ENCODE assay signal across 8 mouse cellular contexts in the genomic region with DNA sequence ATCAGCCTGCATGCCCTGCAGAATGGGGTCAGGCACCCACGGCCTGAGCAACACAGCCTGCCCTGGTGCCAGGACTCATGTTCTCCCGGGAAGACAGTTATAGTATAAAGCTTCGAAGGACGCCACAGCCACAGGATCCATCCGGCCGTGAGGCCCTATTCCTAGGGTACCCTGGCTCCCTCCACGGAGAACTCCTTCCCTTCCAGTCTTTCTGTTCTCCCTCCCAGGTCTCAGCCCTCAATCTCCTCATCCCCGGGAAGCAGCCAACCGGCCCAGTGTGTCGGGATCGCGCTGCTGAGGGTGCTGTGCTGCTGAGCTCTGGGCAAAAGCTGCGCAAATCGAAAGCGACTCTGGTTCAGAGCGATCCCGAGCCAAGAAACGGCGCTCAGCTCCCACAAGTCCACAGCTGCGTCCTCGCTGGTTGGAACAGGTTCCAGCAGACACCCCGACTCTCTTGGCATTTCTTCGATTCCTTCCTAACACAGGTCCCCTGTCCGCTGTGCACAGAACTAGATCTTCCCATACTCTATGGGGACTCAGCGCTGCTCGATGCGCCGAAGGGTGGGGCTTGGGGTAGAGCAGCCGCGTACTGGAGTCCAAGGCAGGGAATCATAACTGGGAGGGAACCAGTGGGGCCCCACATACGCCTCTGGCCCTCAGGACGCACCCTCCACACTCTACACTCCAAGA. TPM values are rescaled to one million over a fixed set of nuclear protein-coding genes. Genes with fewer than 3 reads are reported as not detected.
DNase-seq lines count a peak whose midpoint lies in the region; ATAC-seq and TF ChIP-seq lines count a peak whose summit lies in the region.

No protein-coding gene starts in this region.

- peaks cover 6% of the 10 kb centered on the region for H3K4me1 ChIP-seq in heart, embryonic 11.5 days (ENCODE audit: control insufficient read depth, insufficient read depth, low read length)
- peaks cover 11% of the 10 kb centered on the region for H3K4me1 ChIP-seq in forebrain, embryonic 13.5 days
- peaks cover 7% of the 10 kb centered on the region; the same call in 1 of the 2 replicates for H3K4me1 ChIP-seq in kidney, postnatal 0 days (replicated peaks; ENCODE audit: insufficient read depth, low read length)

- peak overlapping the region; percentile 58 for H3K9ac ChIP-seq in heart, embryonic 11.5 days (ENCODE audit: low read depth, low read length)
- peak overlapping the region; percentile 55 for H3K9ac ChIP-seq in forebrain, embryonic 13.5 days
- H3K9ac ChIP-seq in kidney, postnatal 0 days (ENCODE audit: low read depth, low read length) = peak overlapping the region; percentile 35; the same call in 1 of the 2 replicates

- under 1% methylated on average over 32 of the region's 32 CpGs for WGBS in heart, embryonic 11.5 days (ENCODE audit: insufficient replicate concordance)
- WGBS in forebrain, embryonic 13.5 days = under 1% methylated on average over 32 of the region's 32 CpGs
- WGBS in kidney, postnatal 0 days = under 1% methylated on average over 32 of the region's 32 CpGs

- no peak; the same call in 1 of the 2 replicates for ATAC-seq in heart, embryonic 11.5 days (replicated peaks; ENCODE audit: insufficient number of reproducible peaks, low FRiP score, low TSS enrichment)
- peak; percentile 61 for ATAC-seq in forebrain, embryonic 13.5 days
- peak; percentile 45; the same call in 1 of the 2 replicates for ATAC-seq in kidney, postnatal 0 days (replicated peaks; ENCODE audit: low FRiP score, low read depth)

- TF ChIP-seq CTCF in kidney, postnatal 0 days (IDR thresholded peaks at IDR 0.05; ENCODE audit: low read depth) = no peak

- H3K36me3 ChIP-seq in heart, embryonic 11.5 days (ENCODE audit: control insufficient read depth, insufficient read depth, low read length) = no peaks in the 10 kb centered on the region
- no peaks in the 10 kb centered on the region for H3K36me3 ChIP-seq in forebrain, embryonic 13.5 days (ENCODE audit: poor library complexity, severe bottlenecking)
- H3K36me3 ChIP-seq in kidney, postnatal 0 days (ENCODE audit: insufficient read depth, low read length) = no peaks in the 10 kb centered on the region

- peak overlapping the region; percentile 57 for H3K4me3 ChIP-seq in heart, embryonic 11.5 days (ENCODE audit: low read depth, low read length)
- H3K4me3 ChIP-seq in forebrain, embryonic 13.5 days = peak overlapping the region; percentile 37
- H3K4me3 ChIP-seq in kidney, postnatal 0 days (replicated peaks; ENCODE audit: low read depth, low read length) = peak overlapping the region; percentile 44

- H3K27me3 ChIP-seq in heart, embryonic 11.5 days (ENCODE audit: control insufficient read depth, insufficient read depth, low read length) = peaks cover 64% of the 10 kb centered on the region
- peaks cover 93% of the 10 kb centered on the region for H3K27me3 ChIP-seq in forebrain, embryonic 13.5 days
- peaks cover 70% of the 10 kb centered on the region for H3K27me3 ChIP-seq in kidney, postnatal 0 days (ENCODE audit: insufficient read depth, low read length)

- H3K4me2 ChIP-seq in heart, embryonic 11.5 days = peak overlapping the region; percentile 92
- H3K4me2 ChIP-seq in forebrain, embryonic 13.5 days = peak overlapping the region; percentile 63
- H3K4me2 ChIP-seq in kidney, postnatal 0 days (ENCODE audit: low read length) = peak overlapping the region; percentile 58

- no peak for DNase-seq in heart, postnatal 25 days (ENCODE audit: low spot score)
- DNase-seq in ZHBTc4 (ENCODE audit: low read depth, low spot score) = peak; percentile 50
- peak; percentile 14 for DNase-seq in kidney, postnatal 0 days (ENCODE audit: low spot score)
- DNase-seq in neural tube, embryonic 10.5 days (ENCODE audit: extremely low spot score, low spot score) = peak; percentile 66
- DNase-seq in spleen, postnatal 36 days (ENCODE audit: low spot score in 2 of 2) = no peak
- DNase-seq in c-Kit-positive CD71-positive TER-119-positive erythroid progenitor cells, embryonic 14.5 days (ENCODE audit: low spot score) = no peak

- no peaks in the 10 kb centered on the region for H3K9me3 ChIP-seq in heart, embryonic 11.5 days (replicated peaks; ENCODE audit: control insufficient read depth, low read length)
- no peaks in the 10 kb centered on the region for H3K9me3 ChIP-seq in forebrain, embryonic 13.5 days (replicated peaks)
- H3K9me3 ChIP-seq in kidney, postnatal 0 days (replicated peaks; ENCODE audit: low read length) = no peaks in the 10 kb centered on the region

- no peak overlapping the region for H3K27ac ChIP-seq in heart, embryonic 11.5 days (ENCODE audit: low read depth, low read length)
- H3K27ac ChIP-seq in forebrain, embryonic 13.5 days = no peak overlapping the region
- H3K27ac ChIP-seq in kidney, postnatal 0 days = no peak overlapping the region

- intact Hi-C loops in heart, postnatal 25 days (cut with DNase I) = loop anchor here (10.0 kb wide), 1 partner anchor 395 kb away; no protein-coding TSS in a partner anchor

RNA-seq across cellular contexts. Expression of a gene that starts 11.0 kb away (rescaled TPM):
- 11.0 and 13.3 TPM in 2 replicates for polyA plus RNA-seq in heart, embryonic 11.5 days (2014; fragmentation: Nextera tagmentation; extraction: Ambion mirVana)
- 1 to 10 TPM; 4.5 to 5.0 TPM for total RNA-seq in heart, postnatal 25 days (2021)
- 1.2 and 2.9 TPM in 2 replicates for polyA plus RNA-seq in forebrain, embryonic 13.5 days (2015; fragmentation: Nextera tagmentation; extraction: Ambion mirVana)
- polyA plus RNA-seq in kidney, postnatal 0 days (2015; fragmentation: Nextera tagmentation; extraction: Ambion mirVana) = 10.7 and 12.2 TPM in 2 replicates

Comparison
In these comparisons a context has a peak if more than half of its experiments do, and no peak if none do; other contexts are left out.
1. DNase-seq: peak in ZHBTc4 (single experiment), kidney, postnatal 0 days (single experiment) and neural tube, embryonic 10.5 days (single experiment); none in heart, postnatal 25 days (single experiment), spleen, postnatal 36 days (0 of 2) and c-Kit-positive CD71-positive TER-119-positive erythroid progenitor cells, embryonic 14.5 days (single experiment).
2. Peak in every context shown above with its lines, with median percentiles within 50 percentile points of each other: H3K4me2 ChIP-seq, H3K4me3 ChIP-seq and H3K9ac ChIP-seq.